Mouse (Mus musculus) embryo, embryonic 11.5 days (tissue): Measurements from ENCODE around the gene Fgfr2.
"Not testable (repeated sequence)": the region's sequence is repeated elsewhere in the genome, so short reads cannot be mapped to it uniquely, and the experiment has no call there.

Experiments
- DNase-seq: peaks from one replicate; pipeline ENCODE4 v3.0.0-alpha.2; 2012; ENCODE audit warnings: low read depth, low spot score

Gene Fgfr2

DNA sequence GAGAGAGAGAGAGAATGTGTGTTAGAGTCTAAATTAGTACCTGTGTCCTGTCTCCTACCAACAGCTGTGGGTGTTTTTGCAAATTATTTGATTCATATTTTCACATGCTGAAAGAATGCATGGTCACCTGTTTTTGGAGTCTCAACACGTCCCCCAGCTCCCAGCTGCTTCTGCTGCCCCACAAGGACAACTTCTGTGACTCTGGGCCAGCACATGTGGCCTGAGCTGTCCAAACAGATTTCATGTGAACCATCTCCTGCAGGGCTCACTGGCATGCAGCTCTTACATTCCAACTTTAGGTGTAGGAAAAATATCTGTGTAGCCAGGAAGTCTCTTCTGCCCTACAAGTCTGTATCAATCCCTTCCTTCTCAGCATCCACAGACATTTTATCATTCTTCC lies 2494.5 kb downstream of the Fgfr2 start:
- DNase-seq, result no peak

GRCm38 (mm10) chr7:130625361-130625760 lies 2497.8 kb downstream of the Fgfr2 start:
- DNase-seq, result no peak

DNA sequence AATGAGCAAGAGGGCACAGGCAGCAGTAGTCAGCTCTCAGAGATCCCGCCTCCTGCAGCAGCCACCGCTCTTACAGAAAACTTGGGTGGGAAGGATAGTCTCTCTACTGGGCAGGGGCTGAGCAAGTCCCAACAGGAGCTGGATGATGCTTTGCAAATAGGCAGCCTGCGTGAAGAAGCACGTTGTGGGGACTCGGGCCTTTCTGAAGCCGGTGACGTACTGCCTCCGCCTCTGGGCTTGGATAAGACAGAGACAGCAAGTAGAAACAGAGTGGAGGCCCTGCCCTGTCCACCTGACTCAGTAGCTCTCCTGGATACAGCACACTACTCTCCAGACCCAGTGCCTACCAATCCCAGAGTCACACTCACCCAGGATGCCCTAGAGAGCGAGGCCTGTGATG lies 2498.9 kb downstream of the Fgfr2 start:
- DNase-seq, result no peak

DNA sequence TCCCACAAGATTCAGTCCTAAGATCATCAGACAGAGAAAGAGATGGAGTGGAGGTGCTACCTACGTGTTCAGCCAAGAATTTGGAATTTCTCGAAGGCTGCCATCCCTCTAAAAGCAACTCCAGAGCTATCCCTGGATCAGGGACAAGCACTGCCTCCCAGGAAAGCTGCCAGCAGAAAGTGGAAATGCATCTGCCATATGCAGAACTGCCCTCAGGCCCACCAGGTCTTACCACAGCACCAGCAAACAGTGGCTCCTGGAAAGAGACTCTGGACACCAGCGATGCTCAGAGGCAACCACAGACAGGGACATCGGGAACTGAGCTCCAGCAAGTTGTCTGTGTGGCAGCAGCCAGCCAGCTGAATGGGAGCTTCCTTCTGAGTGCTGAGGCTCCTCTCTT lies 2500.8 kb downstream of the Fgfr2 start:
- DNase-seq, result no peak

- DNase-seq, result no peak
Measured at GRCm38 (mm10) chr7:130621953-130622352, 2501.2 kb downstream of the Fgfr2 start.

DNA sequence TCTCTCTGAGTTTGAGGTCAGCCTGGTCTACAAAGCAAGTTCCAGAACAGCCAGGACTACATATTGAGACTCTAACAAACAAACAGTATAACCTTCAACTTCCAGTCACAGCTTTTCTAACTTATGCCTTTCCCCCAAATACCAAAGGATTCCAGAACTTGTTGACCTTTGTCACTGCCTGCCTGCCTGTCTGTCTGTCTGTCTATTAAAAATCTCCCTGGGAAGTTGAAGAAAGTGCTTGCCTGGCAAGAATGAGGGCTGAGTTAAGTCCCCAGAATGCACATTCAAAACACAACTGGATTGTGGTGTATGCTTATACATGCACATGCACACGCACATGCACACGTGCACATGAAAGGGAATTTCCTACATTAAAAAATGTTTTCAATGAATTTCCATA lies 2502.1 kb downstream of the Fgfr2 start:
- DNase-seq, result no peak

DNA sequence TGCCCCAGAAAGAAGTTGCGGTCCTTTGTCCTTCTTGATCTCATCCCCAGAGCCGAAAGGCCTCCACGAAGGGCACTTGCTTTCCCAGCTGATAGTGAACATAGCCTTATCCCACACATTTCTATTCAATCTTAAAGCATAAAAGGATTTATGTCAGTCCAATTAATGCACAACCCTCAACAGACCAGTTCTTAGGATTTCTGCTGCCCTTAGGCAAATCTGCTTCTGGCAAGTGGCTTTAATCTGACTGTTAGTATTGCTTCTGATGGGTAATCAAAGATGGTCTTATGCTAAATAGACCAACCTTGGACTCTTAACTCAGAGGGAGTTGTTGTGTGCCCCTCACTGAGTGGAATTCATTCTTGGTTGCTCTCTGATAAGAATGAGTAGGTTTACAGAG lies 2505.6 kb downstream of the Fgfr2 start:
- DNase-seq, result no peak

GRCm38 (mm10) chr7:130613973-130614372 lies 2509.2 kb downstream of the Fgfr2 start:
- no peak for DNase-seq

- DNase-seq, result no peak
Measured at GRCm38 (mm10) chr7:130606958-130607357, 2516.2 kb downstream of the Fgfr2 start.

DNA sequence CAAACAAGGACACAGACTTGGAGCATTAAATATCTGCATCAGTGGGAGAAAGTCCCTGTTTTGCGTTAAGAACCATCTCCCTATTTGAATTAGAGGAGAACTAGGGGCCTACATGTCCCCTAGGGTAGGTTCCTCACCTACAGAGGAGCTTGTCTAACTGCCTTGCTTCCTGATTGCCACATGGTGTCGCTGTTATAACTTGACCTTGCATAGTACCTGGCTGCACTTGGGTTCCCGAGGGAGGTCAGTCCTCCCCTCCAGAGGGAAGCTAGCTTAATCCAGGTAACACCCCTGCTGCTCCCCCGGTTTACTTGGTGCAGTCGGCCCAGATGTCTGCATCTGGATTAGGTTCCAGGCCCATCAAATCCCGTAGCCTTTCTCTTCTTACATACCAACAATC lies 2518.0 kb downstream of the Fgfr2 start:
- DNase-seq, result peak; percentile 14

GRCm38 (mm10) chr7:130604390-130604789 lies 2518.8 kb downstream of the Fgfr2 start:
- DNase-seq, result no peak

DNA sequence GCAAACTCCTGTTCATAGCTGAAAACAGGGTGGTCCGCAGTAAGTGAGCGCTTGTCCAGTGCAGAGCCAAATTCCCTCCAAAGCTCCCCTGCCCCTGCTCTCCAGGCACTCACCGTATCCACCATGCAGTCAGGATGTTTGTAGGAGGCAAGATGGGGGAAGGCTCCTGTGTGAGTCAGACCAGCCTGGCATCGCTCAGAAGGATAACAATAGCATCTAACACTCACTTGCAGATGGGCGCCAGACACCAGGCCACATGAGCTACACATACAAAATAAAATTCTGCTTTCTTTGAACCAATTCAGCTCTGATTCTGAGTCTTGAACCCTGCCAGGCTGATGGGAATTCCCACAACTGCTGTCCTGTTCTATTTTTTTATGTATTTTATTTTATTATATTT lies 2519.6 kb downstream of the Fgfr2 start:
- DNase-seq, result no peak

- DNase-seq, result no peak
Measured at GRCm38 (mm10) chr7:130602804-130603203, 2520.3 kb downstream of the Fgfr2 start.

- DNase-seq, result no peak
Measured at GRCm38 (mm10) chr7:130600546-130600945, 2522.6 kb downstream of the Fgfr2 start.

GRCm38 (mm10) chr7:130600074-130600473 lies 2523.1 kb downstream of the Fgfr2 start:
- no peak for DNase-seq

DNA sequence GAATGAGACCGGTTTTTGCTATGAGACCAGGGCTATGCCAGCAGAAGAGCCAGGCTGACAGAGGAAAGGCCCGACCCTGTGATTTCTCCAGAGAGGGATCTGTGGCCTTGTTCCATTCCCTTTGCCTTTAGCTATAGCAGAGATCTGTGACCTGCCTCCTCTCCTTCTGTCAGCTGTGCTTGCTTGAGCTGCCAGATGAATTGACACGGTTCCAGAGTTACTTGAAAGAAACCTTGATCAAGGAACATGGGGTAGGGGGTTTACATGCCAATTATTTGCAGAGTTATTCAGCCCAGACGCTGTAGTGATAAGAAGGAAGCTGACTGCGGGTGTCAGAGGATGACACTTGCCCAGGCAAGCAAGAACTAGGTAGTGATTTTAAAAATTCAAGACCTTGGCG lies 2525.6 kb downstream of the Fgfr2 start:
- DNase-seq, result no peak

- not testable (repeated sequence) for DNase-seq
Measured at GRCm38 (mm10) chr7:130596079-130596855, 2526.9 kb downstream of the Fgfr2 start.

DNA sequence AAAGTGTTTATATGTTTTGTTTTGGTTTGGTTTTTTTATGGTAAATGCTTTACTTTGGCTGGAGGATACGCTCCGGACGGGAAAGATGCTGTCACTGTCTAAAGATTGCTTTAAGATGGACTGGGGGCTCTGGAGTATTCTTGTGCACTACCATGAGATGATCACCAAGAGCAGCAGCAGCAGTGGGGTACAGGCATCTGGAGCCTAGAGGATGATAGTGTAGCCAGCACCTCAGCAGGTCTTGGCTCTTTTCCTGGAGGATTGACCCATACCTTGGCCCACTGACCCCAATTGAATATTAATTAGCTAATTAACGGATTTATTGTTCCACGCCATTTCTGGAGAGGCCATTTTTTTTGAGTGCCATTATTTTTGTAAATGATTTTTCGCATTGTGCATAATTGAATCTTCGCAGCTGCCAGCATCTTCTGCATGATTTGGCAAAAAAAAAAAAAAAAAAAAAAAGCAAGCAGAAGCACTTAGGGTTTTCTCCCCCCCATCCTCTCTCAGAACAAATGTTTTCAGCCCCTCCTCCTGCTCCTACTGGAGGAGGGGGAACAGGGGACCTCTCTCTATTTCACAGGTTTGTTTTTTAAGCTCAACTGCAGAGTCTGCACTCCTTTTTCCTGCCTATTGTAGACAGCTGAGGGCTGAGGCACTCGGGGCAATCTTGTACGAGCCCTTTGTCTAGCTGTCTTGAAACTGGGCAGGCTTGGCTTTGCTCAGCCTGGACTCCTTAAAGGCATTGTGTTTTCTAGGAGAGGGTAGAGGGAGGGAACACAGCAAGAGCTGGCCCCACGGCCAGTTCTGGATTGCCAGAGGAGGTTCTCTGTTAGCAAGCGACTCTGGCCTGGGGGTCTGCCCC lies 2529.5 kb downstream of the Fgfr2 start:
- not testable (repeated sequence) for DNase-seq

- not testable (repeated sequence) for DNase-seq
Measured at GRCm38 (mm10) chr7:130592975-130593374, 2530.2 kb downstream of the Fgfr2 start.

- no peak for DNase-seq
Measured at GRCm38 (mm10) chr7:130590845-130591437, 2532.2 kb downstream of the Fgfr2 start.

- no peak for DNase-seq
Measured at GRCm38 (mm10) chr7:130590081-130590828, 2532.9 kb downstream of the Fgfr2 start.
